Mouse (Mus musculus): ENCODE data around the gene Rangap1.
"Not testable (repeated sequence)": the region's sequence is repeated elsewhere in the genome, so short reads cannot be mapped to it uniquely, and the experiment has no call there.

DNA sequence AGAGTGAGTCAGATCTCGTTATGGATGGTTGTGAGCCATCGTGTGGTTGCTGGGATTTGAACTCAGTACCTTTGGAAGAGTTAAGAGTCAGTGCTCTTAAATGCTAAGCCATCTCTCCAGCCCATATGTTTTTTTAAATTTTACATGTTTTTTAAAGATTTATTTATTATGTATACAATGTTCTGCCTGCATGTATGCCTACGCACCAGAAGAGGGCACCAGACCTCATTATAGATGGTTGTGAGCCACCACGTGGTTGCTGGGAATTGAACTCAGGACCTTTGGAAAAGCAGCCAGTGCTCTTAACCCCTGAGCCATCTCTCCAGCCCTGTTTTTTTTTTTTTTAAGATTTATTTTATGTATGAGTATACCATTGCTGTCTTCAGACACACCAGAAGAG, 44.0 kb downstream of the Rangap1 start:
- not testable (repeated sequence) for TF ChIP-seq ZNF384 (IDR thresholded peaks at IDR 0.05; ENCODE audit: low read depth, low read length); CHD2 (IDR thresholded peaks at IDR 0.05; ENCODE audit: low read depth, low read length); MAFK (IDR thresholded peaks at IDR 0.05; ENCODE audit: insufficient read depth, low read depth, low read length); HCFC1 (IDR thresholded peaks at IDR 0.05; ENCODE audit: borderline replicate concordance, insufficient read depth, low read length)
